In the genomic region with DNA sequence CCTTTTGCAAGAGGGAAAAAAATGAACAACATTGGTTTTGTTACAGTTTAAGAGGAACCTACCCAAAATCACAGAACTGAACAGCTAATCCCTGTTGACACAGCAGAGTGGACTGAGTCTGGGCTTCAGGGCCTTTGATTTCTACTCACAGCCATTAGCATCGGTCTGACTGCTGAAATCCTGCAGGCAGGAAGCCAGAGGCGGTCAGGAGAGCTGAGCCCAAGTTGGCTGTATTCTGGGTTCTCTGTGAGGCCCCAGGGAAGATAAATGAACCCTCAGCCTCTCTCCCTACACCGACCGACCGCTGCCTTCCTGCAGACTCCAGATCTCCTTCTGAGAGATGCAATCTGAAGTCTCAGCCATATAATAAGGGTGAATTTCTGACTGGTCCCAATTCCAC, we compare ENCODE assay signal across 9 mouse cellular contexts.
DNase-seq lines count a peak whose midpoint lies in the region; ATAC-seq and TF ChIP-seq lines count a peak whose summit lies in the region.
"Had no signal": no experiment of that assay in that cellular context is flagged by ENCODE, and none has a peak within 500 bp of the region (broad histone marks: within the 10 kb centered on the region; RNA-seq: fewer than 3 reads in every experiment).

No protein-coding gene starts in this region.

- H3K9ac ChIP-seq in heart, embryonic 11.5 days (ENCODE audit: low read depth, low read length): no peak overlapping the region

- no peak for ATAC-seq in heart, embryonic 11.5 days (replicated peaks; ENCODE audit: insufficient number of reproducible peaks, low FRiP score, low TSS enrichment)

- H3K27ac ChIP-seq in heart, embryonic 11.5 days (ENCODE audit: low read depth, low read length): no peak overlapping the region
- H3K27ac ChIP-seq in small intestine, adult 2 months (ENCODE audit: insufficient read depth, low read depth, low read length): peak overlapping the region; percentile 5; the same call in 1 of the 2 replicates

- no peaks in the 10 kb centered on the region for H3K36me3 ChIP-seq in heart, embryonic 11.5 days (ENCODE audit: control insufficient read depth, insufficient read depth, low read length)
- no peaks in the 10 kb centered on the region for H3K36me3 ChIP-seq in small intestine, adult 2 months (ENCODE audit: control insufficient read depth, insufficient read depth, low read length)

- no peak for TF ChIP-seq CTCF in small intestine, adult 2 months (IDR thresholded peaks at IDR 0.05; ENCODE audit: extremely low read depth, insufficient read length, insufficient replicate concordance, low read depth, low read length)

- H3K27me3 ChIP-seq in heart, embryonic 11.5 days (ENCODE audit: control insufficient read depth, insufficient read depth, low read length): no peaks in the 10 kb centered on the region
- no peaks in the 10 kb centered on the region for H3K27me3 ChIP-seq in small intestine, adult 2 months (ENCODE audit: control insufficient read depth, insufficient read depth, low read length)
- H3K27me3 ChIP-seq: megakaryocyte, embryonic 14.5 days had no signal

- WGBS in heart, embryonic 11.5 days (ENCODE audit: insufficient replicate concordance): 19% methylated on average over 5 of the region's 5 CpGs
- 75% methylated on average over 5 of the region's 5 CpGs for WGBS in small intestine, adult 2 months

- peaks cover 6% of the 10 kb centered on the region for H3K4me1 ChIP-seq in heart, embryonic 11.5 days (ENCODE audit: control insufficient read depth, insufficient read depth, low read length)
- no peaks in the 10 kb centered on the region for H3K4me1 ChIP-seq in small intestine, adult 2 months (ENCODE audit: control insufficient read depth, insufficient read depth, insufficient read length, low read length)

- peak; percentile 98 for DNase-seq in heart, adult 11 months
- peak; percentile 29 for DNase-seq in ovary, postnatal 36 days (ENCODE audit: low spot score)
- DNase-seq in ovary, postnatal 14 days (ENCODE audit: low spot score): no peak
- DNase-seq in heart, adult 9 months (ENCODE audit: low spot score in 2 of 2): peak; percentile 69 to 71
- no peak for DNase-seq in left cerebral cortex, adult 11 months (ENCODE audit: low spot score)
- no peak for DNase-seq in spleen, adult 18-20 months

- no peak for TF ChIP-seq POLR2A in small intestine, adult 2 months (IDR thresholded peaks at IDR 0.05; ENCODE audit: low read depth, low read length)

- no peak overlapping the region for H3K4me3 ChIP-seq in heart, embryonic 11.5 days (ENCODE audit: low read depth, low read length)
- H3K4me3 ChIP-seq in small intestine, adult 2 months (ENCODE audit: low read depth, low read length): no peak overlapping the region
- H3K4me3 ChIP-seq: megakaryocyte, embryonic 14.5 days had no signal

- H3K9me3 ChIP-seq in heart, embryonic 11.5 days (replicated peaks; ENCODE audit: control insufficient read depth, low read length): no peaks in the 10 kb centered on the region

- no peak overlapping the region for H3K4me2 ChIP-seq in heart, embryonic 11.5 days

Comparison
In these comparisons a context has a peak if more than half of its experiments do, and no peak if none do; other contexts are left out.
1. DNase-seq: peak in heart, adult 11 months (single experiment), ovary, postnatal 36 days (single experiment) and heart, adult 9 months (2 of 2); none in ovary, postnatal 14 days (single experiment), left cerebral cortex, adult 11 months (single experiment) and spleen, adult 18-20 months (0 of 2).